Mouse (Mus musculus): ENCODE results near the gene Bex3. TPM values are rescaled to one million over a fixed set of nuclear protein-coding genes. Genes with fewer than 3 reads are reported as not detected.

The Bex3 gene
- polyA plus RNA-seq, 1 experiment from 2014 or later, result 708 TPM

Other genes with a start within 250 kb of the Bex3 start
- 33.7 and 33.8 TPM in 2 replicates for gene Arxes1, start 236.9 kb upstream of the Bex3 start, polyA plus RNA-seq (2016; fragmentation: Nextera tagmentation; extraction: Ambion mirVana)
- gene Bex2, start 202.0 kb upstream of the Bex3 start, polyA plus RNA-seq (2016; fragmentation: Nextera tagmentation; extraction: Ambion mirVana), result 275 and 315 TPM in 2 replicates
- not detected in 2 replicates for gene Nxf3, start 185.0 kb upstream of the Bex3 start, polyA plus RNA-seq (2016; fragmentation: Nextera tagmentation; extraction: Ambion mirVana)
- gene Bex4, start 131.3 kb upstream of the Bex3 start, polyA plus RNA-seq (2016; fragmentation: Nextera tagmentation; extraction: Ambion mirVana), result 86.0 and 97.4 TPM in 2 replicates
- gene Tceal8, start 97.9 kb upstream of the Bex3 start, polyA plus RNA-seq (2016; fragmentation: Nextera tagmentation; extraction: Ambion mirVana), result 167 and 188 TPM in 2 replicates
- gene Tceal5, start 66.4 kb upstream of the Bex3 start, polyA plus RNA-seq (2016; fragmentation: Nextera tagmentation; extraction: Ambion mirVana), result 4.3 and 4.4 TPM in 2 replicates
- 0.37 and 1.00 TPM in 2 replicates for gene Tceal7, start 55.5 kb upstream of the Bex3 start, polyA plus RNA-seq (2016; fragmentation: Nextera tagmentation; extraction: Ambion mirVana)
- 127 and 147 TPM in 2 replicates for gene Bex1, start 54.7 kb upstream of the Bex3 start, polyA plus RNA-seq (2016; fragmentation: Nextera tagmentation; extraction: Ambion mirVana)
- 356 and 368 TPM in 2 replicates for gene Tceal9, start 25.2 kb upstream of the Bex3 start, polyA plus RNA-seq (2016; fragmentation: Nextera tagmentation; extraction: Ambion mirVana)
- gene Kir3dl1, start 247.7 kb downstream of the Bex3 start, polyA plus RNA-seq (2016; fragmentation: Nextera tagmentation; extraction: Ambion mirVana), result not detected in 2 replicates

All from hindbrain, embryonic 10.5 days (tissue).